Mouse (Mus musculus) ES-E14 (cell line): ENCODE results near the gene Chid1. TPM values are rescaled to one million over a fixed set of nuclear protein-coding genes. Genes with fewer than 3 reads are reported as not detected.

Source experiments
- DNase-seq: peaks from one replicate; pipeline ENCODE4 v3.0.0-alpha.2; 2013; ENCODE audit warnings: low read depth, low spot score
- H3K27ac ChIP-seq: 2 replicates; pipeline ENCODE4 v1.5.1; 2012; ENCODE audit warnings: low read depth, mild to moderate bottlenecking, low read length, moderate library complexity, mixed read lengths; ENCODE audit not compliant: poor library complexity, insufficient read depth, severe bottlenecking
- H3K36me3 ChIP-seq: 2 replicates; pipeline ENCODE4 v1.6.1; 2012; ENCODE audit warnings: mild to moderate bottlenecking, low read length, moderate library complexity, mixed read lengths; ENCODE audit not compliant: control insufficient read depth, poor library complexity, insufficient read depth, severe bottlenecking
- H3K4me1 ChIP-seq, 2 experiments: fragments of 150-350 bp in 1 of 2; sonication (generic) in 1 of 2; 2 replicates each; pipeline ENCODE4 v1.6.1; 2012; ENCODE audit warnings: low read length in 2 of 2, mild to moderate bottlenecking in 1 of 2, mixed read lengths in 1 of 2; ENCODE audit not compliant: control insufficient read depth in 2 of 2, insufficient read depth in 2 of 2, poor library complexity in 1 of 2
- H3K4me3 ChIP-seq, 2 experiments: fragments of 150-350 bp in 1 of 2; sonication (generic) in 1 of 2; 2 replicates each; pipeline ENCODE4 v1.5.1; 2012; ENCODE audit warnings: low read length in 2 of 2, low read depth in 1 of 2, mild to moderate bottlenecking in 1 of 2, mixed read lengths in 1 of 2; ENCODE audit not compliant: insufficient read depth in 1 of 2, poor library complexity in 1 of 2, severe bottlenecking in 1 of 2
- H3K9ac ChIP-seq: 2 replicates; pipeline ENCODE4 v1.6.1; 2012; ENCODE audit warnings: low read depth, mild to moderate bottlenecking, low read length, mixed read lengths; ENCODE audit not compliant: poor library complexity, insufficient read depth, severe bottlenecking
- H3K9me3 ChIP-seq: fragments of 150-350 bp; sonication (generic); 2 replicates; pipeline ENCODE4 v1.6.1; 2012; ENCODE audit warnings: low read depth, mild to moderate bottlenecking, low read length; ENCODE audit not compliant: control insufficient read depth, insufficient read depth
- CHD2 ChIP-seq: IDR thresholded peaks from 2 replicates; pipeline ENCODE4 v1.6.1; 2014; ENCODE audit warnings: mild to moderate bottlenecking, low read depth, low read length, inconsistent platforms
- HCFC1 ChIP-seq: IDR thresholded peaks from 2 replicates; pipeline ENCODE4 v1.6.1; 2012; ENCODE audit warnings: low read length, inconsistent platforms, borderline replicate concordance; ENCODE audit not compliant: insufficient read depth
- MAFK ChIP-seq: IDR thresholded peaks from 2 replicates; pipeline ENCODE4 v1.6.1; 2014; ENCODE audit warnings: mild to moderate bottlenecking, low read depth, low read length, inconsistent platforms; ENCODE audit not compliant: insufficient read depth
- ZC3H11A ChIP-seq: IDR thresholded peaks from 2 replicates; pipeline ENCODE4 v1.6.1; 2012; ENCODE audit warnings: low read depth, mild to moderate bottlenecking, inconsistent platforms, low read length, borderline replicate concordance
- ZNF384 ChIP-seq: IDR thresholded peaks from 2 replicates; pipeline ENCODE4 v1.6.1; 2012; ENCODE audit warnings: low read depth, low read length, inconsistent platforms
- in situ Hi-C, 2 experiments: fragments of 600-800 bp; cut with MboI; formaldehyde crosslinking; loops; one replicate each; pipeline ENCODE4 v1.15.1; 2025; ENCODE audit warnings: low sequenced_read_pairs in 2 of 2, inconsistent platforms in 1 of 2; ENCODE audit not compliant: unreplicated experiment in 2 of 2
- total RNA-seq: library from RNA; depleted of rRNA; stranded (reverse); fragments of 300-350 nt; gene quantifications from 2 replicates; pipeline ENCODE4 v1.2.3, GENCODE M21; 2012

Chid1 gene
- total RNA-seq, 1 experiment: 30.1 TPM

GRCm38 (mm10) chr7:141575481-141575880 is 35.8 kb upstream of the Chid1 start:
- peaks cover 2 to 26% of the 10 kb centered on the region in 2 experiments; a peak in 2 of 4 replicates for H3K4me1 ChIP-seq
- no peaks in the 10 kb centered on the region for H3K9me3 ChIP-seq
- no peak overlapping the region for H3K9ac ChIP-seq
- no peak for DNase-seq
- in situ Hi-C loops: no loop called here
- H3K4me3 ChIP-seq: no peak overlapping the region
- H3K36me3 ChIP-seq: peaks cover 1% of the 10 kb centered on the region; the same call in 1 of the 2 replicates
- H3K27ac ChIP-seq: no peak overlapping the region
- no peak for TF ChIP-seq MAFK
- no peak for TF ChIP-seq CHD2
- no peak for TF ChIP-seq HCFC1
- TF ChIP-seq ZC3H11A: no peak
- no peak for TF ChIP-seq ZNF384

GRCm38 (mm10) chr7:141574041-141574440 is 34.4 kb upstream of the Chid1 start:
- no peak for TF ChIP-seq ZC3H11A
- no peak for TF ChIP-seq ZNF384
- no peak for TF ChIP-seq MAFK
- no peak for TF ChIP-seq CHD2
- no peak for TF ChIP-seq HCFC1
- Histone ChIP-seq H3K9ac (no peak overlapping the region), H3K36me3 (no peaks in the 10 kb centered on the region), H3K4me3 (no peak overlapping the region), H3K4me1 (peaks cover 5 to 30% of the 10 kb centered on the region in 2 experiments; a peak in 3 of 4 replicates), H3K9me3 (no peaks in the 10 kb centered on the region), H3K27ac (no peak overlapping the region)
- DNase-seq: no peak
- in situ Hi-C loops: no loop called here

GRCm38 (mm10) chr7:141570625-141571295 is 31.1 kb upstream of the Chid1 start:
- TF ChIP-seq MAFK (no peak), ZNF384 (no peak), ZC3H11A (no peak), CHD2 (no peak), HCFC1 (no peak)
- Histone ChIP-seq H3K27ac (peak overlapping the region; percentile 43; the same call in 1 of the 2 replicates), H3K9ac (no peak overlapping the region), H3K4me1 (peaks cover 3 to 23% of the 10 kb centered on the region in 2 experiments; a peak in 2 of 4 replicates), H3K36me3 (no peaks in the 10 kb centered on the region), H3K9me3 (no peaks in the 10 kb centered on the region), H3K4me3 (no peak overlapping the region)
- no peak for DNase-seq
- in situ Hi-C loops: no loop called here

- H3K27ac ChIP-seq: no peak overlapping the region; the same call in 1 of the 2 replicates
- in situ Hi-C loops: no loop called here
- no peak for DNase-seq
- H3K4me3 ChIP-seq: no peak overlapping the region
- H3K36me3 ChIP-seq: peaks cover 3% of the 10 kb centered on the region; the same call in 1 of the 2 replicates
- no peaks in the 10 kb centered on the region for H3K9me3 ChIP-seq
- H3K9ac ChIP-seq: no peak overlapping the region
- TF ChIP-seq MAFK: no peak
- TF ChIP-seq ZNF384: no peak
- TF ChIP-seq ZC3H11A: no peak
- TF ChIP-seq HCFC1: no peak
- TF ChIP-seq CHD2: no peak
- peaks cover 3 to 22% of the 10 kb centered on the region in 2 experiments; a peak in 2 of 4 replicates for H3K4me1 ChIP-seq
These were observed 30.3 kb upstream of the Chid1 start for GRCm38 (mm10) chr7:141569916-141570315.
